Mouse (Mus musculus) hindbrain, embryonic 16.5 days (tissue): ENCODE data around the gene Zfp280d. TPM values are rescaled to one million over a fixed set of nuclear protein-coding genes. Genes with fewer than 3 reads are reported as not detected.

Experiments
- ATAC-seq: fragments of 200-750 bp; cut with Nextera tagmentation; 2 replicates; pipeline ENCODE4 v1.8.0; 2017; ENCODE audit warnings: moderate TSS enrichment, moderate library complexity
- H3K27ac ChIP-seq: fragments of 300-500 bp; sonication (generic); 2 replicates; pipeline ENCODE4 v1.5.1; 2014; ENCODE audit warnings: low read depth, mild to moderate bottlenecking, control low read depth, low read length, moderate library complexity
- H3K27me3 ChIP-seq: fragments of 300-500 bp; sonication (generic); replicated peaks from 2 replicates; pipeline ENCODE4 v1.6.1; 2014; ENCODE audit warnings: low read length; ENCODE audit not compliant: control insufficient read depth, insufficient read depth
- H3K36me3 ChIP-seq: fragments of 300-500 bp; sonication (generic); 2 replicates; pipeline ENCODE4 v1.6.1; 2014; ENCODE audit warnings: mild to moderate bottlenecking, low read length, moderate library complexity, mixed read lengths; ENCODE audit not compliant: control insufficient read depth, insufficient read depth
- H3K4me1 ChIP-seq: fragments of 300-500 bp; sonication (generic); 2 replicates; pipeline ENCODE4 v1.6.1; 2014; ENCODE audit warnings: low read depth, low read length; ENCODE audit not compliant: control insufficient read depth, insufficient read depth
- H3K4me2 ChIP-seq: fragments of 300-500 bp; sonication (generic); 2 replicates; pipeline ENCODE4 v1.6.1; 2014; ENCODE audit warnings: mild to moderate bottlenecking, low read length, control low read depth, moderate library complexity
- H3K4me3 ChIP-seq: fragments of 300-500 bp; sonication (generic); 2 replicates; pipeline ENCODE4 v1.5.1; 2014; ENCODE audit warnings: mild to moderate bottlenecking, low read length, control low read depth, moderate library complexity
- H3K9ac ChIP-seq: fragments of 300-500 bp; sonication (generic); 2 replicates; pipeline ENCODE4 v1.6.1; 2014; ENCODE audit warnings: low read depth, mild to moderate bottlenecking, control low read depth, low read length, moderate library complexity
- H3K9me3 ChIP-seq: fragments of 300-500 bp; sonication (generic); 2 replicates; pipeline ENCODE4 v1.6.1; 2014; ENCODE audit warnings: mild to moderate bottlenecking, low read length, moderate library complexity; ENCODE audit not compliant: control insufficient read depth
- WGBS: fragments of 180-500 bp; shearing (Covaris S2); extraction: QIAGEN DNeasy Blood & Tissue Kit; methylation state at CpG from one replicate; pipeline ENCODE4 v1.1.7; 2014; 5-methylcytosine and 5-hydroxymethylcytosine counted together
- polyA plus RNA-seq: library from polyadenylated mRNA; unstranded; fragments of >200 nt; fragmentation: Nextera tagmentation; extraction: Ambion mirVana; gene quantifications from 2 replicates; pipeline ENCODE4 v1.2.1, GENCODE M21; 2015

The Zfp280d gene
- polyA plus RNA-seq, 1 experiment from 2014 or later = 31.3 TPM

- Histone ChIP-seq H3K36me3 (peaks cover 5% of the 10 kb centered on the region; the same call in 1 of the 2 replicates), H3K27me3 (no peaks in the 10 kb centered on the region), H3K27ac (no peak overlapping the region), H3K4me2 (no peak overlapping the region), H3K9ac (no peak overlapping the region), H3K4me1 (no peaks in the 10 kb centered on the region), H3K4me3 (no peak overlapping the region), H3K9me3 (no peaks in the 10 kb centered on the region)
- 95% methylated on average over 2 of the region's 2 CpGs for WGBS
- no peak for ATAC-seq
Observed at GRCm38 (mm10) chr9:72333221-72333620, 58.6 kb downstream of the Zfp280d start.

GRCm38 (mm10) chr9:72336069-72336468, 61.4 kb downstream of the Zfp280d start:
- Histone ChIP-seq H3K9ac (no peak overlapping the region), H3K9me3 (no peaks in the 10 kb centered on the region), H3K27ac (no peak overlapping the region), H3K4me3 (no peak overlapping the region), H3K36me3 (peaks cover 10% of the 10 kb centered on the region; the same call in 1 of the 2 replicates), H3K4me2 (no peak overlapping the region), H3K27me3 (no peaks in the 10 kb centered on the region), H3K4me1 (no peaks in the 10 kb centered on the region)
- no peak for ATAC-seq
- 91% methylated on average over 2 of the region's 2 CpGs for WGBS

DNA sequence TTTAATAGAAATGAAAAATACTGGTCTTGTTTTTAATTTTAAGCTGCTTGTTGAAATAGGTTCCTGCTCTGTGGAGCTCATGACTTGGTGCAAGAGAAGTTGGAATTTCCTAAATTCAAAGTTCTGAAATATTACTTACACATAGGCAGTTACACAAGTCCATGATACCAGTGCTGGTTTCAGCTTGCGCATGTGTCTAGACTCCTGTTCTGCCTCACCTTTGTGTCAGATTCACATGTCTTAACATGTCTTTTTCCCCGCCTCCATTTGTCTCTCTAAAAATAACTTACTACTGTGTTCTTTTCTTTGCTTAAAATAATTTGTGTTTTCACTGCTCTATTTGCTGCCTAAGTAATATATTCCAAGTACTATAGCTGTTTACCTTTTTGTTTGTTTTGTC, 64.5 kb downstream of the Zfp280d start:
- Histone ChIP-seq H3K4me3 (no peak overlapping the region), H3K9ac (no peak overlapping the region), H3K27ac (no peak overlapping the region), H3K4me1 (no peaks in the 10 kb centered on the region), H3K36me3 (peaks cover 8% of the 10 kb centered on the region; the same call in 1 of the 2 replicates), H3K4me2 (no peak overlapping the region), H3K9me3 (no peaks in the 10 kb centered on the region), H3K27me3 (no peaks in the 10 kb centered on the region)
- ATAC-seq = no peak
- WGBS = 97% methylated on average over 2 of the region's 2 CpGs

DNA sequence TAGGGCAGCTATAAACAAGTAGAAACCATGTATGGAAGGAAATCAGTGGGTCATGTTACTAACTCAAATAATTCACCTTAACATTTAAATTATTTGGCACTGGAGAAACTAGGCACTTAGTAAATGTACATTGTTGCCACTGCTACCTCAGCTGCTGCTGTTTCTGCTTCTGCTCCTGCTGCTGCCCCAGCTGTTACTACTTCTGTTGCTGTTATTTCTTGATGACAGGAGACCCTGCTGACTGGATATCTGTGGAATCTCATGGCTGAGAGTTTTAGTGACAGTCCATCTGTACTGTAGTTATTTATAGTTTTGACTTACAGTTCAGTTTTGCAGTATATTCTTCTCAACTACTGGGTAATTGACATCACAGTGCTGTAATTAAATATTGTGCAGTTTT, 69.2 kb downstream of the Zfp280d start:
- Histone ChIP-seq H3K4me1 (no peaks in the 10 kb centered on the region), H3K9me3 (no peaks in the 10 kb centered on the region), H3K4me2 (no peak overlapping the region), H3K27me3 (no peaks in the 10 kb centered on the region), H3K9ac (no peak overlapping the region), H3K27ac (no peak overlapping the region), H3K36me3 (peaks cover 5% of the 10 kb centered on the region; the same call in 1 of the 2 replicates), H3K4me3 (no peak overlapping the region)
- ATAC-seq = no peak

DNA sequence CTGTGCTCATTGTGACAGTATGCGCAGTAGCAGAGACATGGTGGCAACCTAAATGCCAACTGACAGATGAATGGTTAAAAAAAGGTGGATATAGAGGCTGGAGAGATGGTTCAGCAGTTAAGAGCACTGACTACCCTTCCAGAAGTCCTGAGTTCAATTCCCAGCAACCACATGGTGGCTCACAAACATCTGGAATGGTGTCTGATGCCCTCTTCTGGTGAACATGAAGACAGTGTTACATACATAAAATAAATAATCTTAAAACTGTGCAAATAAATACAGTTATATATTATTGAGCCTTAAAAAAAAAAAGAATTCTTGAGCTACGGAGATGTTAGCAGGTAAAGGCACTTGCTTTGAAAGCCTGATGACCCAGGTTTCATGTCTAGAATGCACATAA, 97.7 kb downstream of the Zfp280d start:
- H3K4me1 ChIP-seq = no peaks in the 10 kb centered on the region

GRCm38 (mm10) chr9:72374074-72374473, 99.4 kb downstream of the Zfp280d start:
- ATAC-seq = no peak
- Histone ChIP-seq H3K27ac (no peak overlapping the region), H3K9me3 (no peaks in the 10 kb centered on the region), H3K4me2 (no peak overlapping the region), H3K9ac (no peak overlapping the region), H3K4me1 (no peaks in the 10 kb centered on the region), H3K4me3 (no peak overlapping the region), H3K27me3 (no peaks in the 10 kb centered on the region), H3K36me3 (no peaks in the 10 kb centered on the region)
- 99% methylated on average over 3 of the region's 3 CpGs for WGBS

More for the DNA sequence above, 97.7 kb downstream of the Zfp280d start:
- Histone ChIP-seq H3K9me3 (no peaks in the 10 kb centered on the region), H3K27ac (no peak overlapping the region), H3K4me2 (no peak overlapping the region), H3K27me3 (no peaks in the 10 kb centered on the region), H3K36me3 (no peaks in the 10 kb centered on the region), H3K4me3 (no peak overlapping the region), H3K9ac (no peak overlapping the region)
- no peak for ATAC-seq
- WGBS = 97% methylated on average over 2 of the region's 2 CpGs

- WGBS = 76% methylated on average over 4 of the region's 4 CpGs
- Histone ChIP-seq H3K4me1 (no peaks in the 10 kb centered on the region), H3K27ac (no peak overlapping the region), H3K9me3 (no peaks in the 10 kb centered on the region), H3K27me3 (no peaks in the 10 kb centered on the region), H3K4me2 (no peak overlapping the region), H3K9ac (no peak overlapping the region), H3K4me3 (no peak overlapping the region), H3K36me3 (no peaks in the 10 kb centered on the region)
- ATAC-seq = no peak
Observed at GRCm38 (mm10) chr9:72374996-72375395, 100.3 kb downstream of the Zfp280d start.

- no peak overlapping the region for H3K27ac ChIP-seq
- H3K4me3 ChIP-seq = no peak overlapping the region
- no peak for ATAC-seq
- WGBS = 84% methylated on average over 3 of the region's 3 CpGs
- H3K4me2 ChIP-seq = no peak overlapping the region
- no peaks in the 10 kb centered on the region for H3K4me1 ChIP-seq
- H3K9ac ChIP-seq = no peak overlapping the region
- H3K36me3 ChIP-seq = no peaks in the 10 kb centered on the region
- H3K27me3 ChIP-seq = no peaks in the 10 kb centered on the region
- no peaks in the 10 kb centered on the region for H3K9me3 ChIP-seq
Observed at GRCm38 (mm10) chr9:72375639-72376038, 101.0 kb downstream of the Zfp280d start.

GRCm38 (mm10) chr9:72385786-72386185, 111.1 kb downstream of the Zfp280d start:
- WGBS = 88% methylated on average over 7 of the region's 7 CpGs
- no peaks in the 10 kb centered on the region for H3K27me3 ChIP-seq
- no peak overlapping the region for H3K4me3 ChIP-seq
- no peaks in the 10 kb centered on the region for H3K36me3 ChIP-seq
- H3K4me1 ChIP-seq = no peaks in the 10 kb centered on the region
- no peak overlapping the region for H3K27ac ChIP-seq
- no peaks in the 10 kb centered on the region for H3K9me3 ChIP-seq
- H3K4me2 ChIP-seq = no peak overlapping the region
- no peak for ATAC-seq
- no peak overlapping the region for H3K9ac ChIP-seq

DNA sequence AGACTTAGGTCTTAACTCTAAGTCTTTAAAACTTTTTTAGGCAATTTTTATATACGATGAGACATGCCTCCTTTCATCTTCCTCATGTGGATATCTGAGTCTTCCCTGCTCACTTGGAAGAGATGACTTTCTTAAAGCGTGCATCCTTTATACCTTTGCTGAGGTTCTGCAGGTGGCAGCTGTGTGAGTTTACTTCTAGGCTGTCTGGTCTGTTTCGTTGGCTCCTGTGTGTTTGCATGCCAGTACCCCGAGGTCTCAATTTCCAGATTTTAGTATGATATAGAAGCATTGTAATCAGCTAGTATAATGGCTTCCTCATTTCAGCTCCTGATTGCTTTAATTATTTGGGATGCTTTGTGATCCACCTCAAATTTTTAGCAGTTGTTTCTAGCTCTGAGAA, 114.3 kb downstream of the Zfp280d start:
- Histone ChIP-seq H3K27me3 (no peaks in the 10 kb centered on the region), H3K4me1 (peaks cover 7% of the 10 kb centered on the region), H3K9me3 (no peaks in the 10 kb centered on the region), H3K4me3 (no peak overlapping the region), H3K36me3 (no peaks in the 10 kb centered on the region), H3K27ac (no peak overlapping the region), H3K9ac (no peak overlapping the region), H3K4me2 (no peak overlapping the region)
- no peak for ATAC-seq
- 86% methylated on average over 4 of the region's 4 CpGs for WGBS
